Mouse (Mus musculus) liver, embryonic 12.5 days (tissue): ENCODE data around the gene Zfp202. TPM values are rescaled to one million over a fixed set of nuclear protein-coding genes. Genes with fewer than 3 reads are reported as not detected.
"Not testable (repeated sequence)": the region's sequence is repeated elsewhere in the genome, so short reads cannot be mapped to it uniquely, and the experiment has no call there.

ENCODE experiments used
- ATAC-seq: fragments of 200-750 bp; cut with Nextera tagmentation; 2 replicates; pipeline ENCODE4 v1.8.0; 2017; ENCODE audit warnings: moderate number of reproducible peaks, mild to moderate bottlenecking, moderate library complexity
- H3K27ac ChIP-seq: fragments of 300-500 bp; sonication (generic); 2 replicates; pipeline ENCODE4 v1.5.1; 2016; ENCODE audit warnings: mild to moderate bottlenecking
- H3K27me3 ChIP-seq: fragments of 300-500 bp; sonication (generic); replicated peaks from 2 replicates; pipeline ENCODE4 v1.6.1; 2016; ENCODE audit warnings: mild to moderate bottlenecking, moderate library complexity
- H3K36me3 ChIP-seq: fragments of 300-500 bp; sonication (generic); 2 replicates; pipeline ENCODE4 v1.6.1; 2016; ENCODE audit warnings: mild to moderate bottlenecking, moderate library complexity
- H3K4me1 ChIP-seq: fragments of 300-500 bp; sonication (generic); 2 replicates; pipeline ENCODE4 v1.6.1; 2016
- H3K4me2 ChIP-seq: fragments of 300-500 bp; sonication (generic); 2 replicates; pipeline ENCODE4 v1.6.1; 2016; ENCODE audit warnings: mild to moderate bottlenecking, moderate library complexity
- H3K4me3 ChIP-seq: fragments of 300-500 bp; sonication (generic); 2 replicates; pipeline ENCODE4 v1.5.1; 2016; ENCODE audit warnings: mild to moderate bottlenecking, moderate library complexity
- H3K9ac ChIP-seq: fragments of 300-500 bp; sonication (generic); 2 replicates; pipeline ENCODE4 v1.6.1; 2016; ENCODE audit warnings: mild to moderate bottlenecking, moderate library complexity
- H3K9me3 ChIP-seq: fragments of 300-500 bp; sonication (generic); replicated peaks from 2 replicates; pipeline ENCODE4 v1.6.1; 2016; ENCODE audit warnings: mild to moderate bottlenecking, moderate library complexity
- WGBS: fragments of 180-500 bp; shearing (Covaris S2); methylation state at CpG from one replicate; pipeline ENCODE4 v1.1.7; 2016; ENCODE audit not compliant: insufficient replicate concordance; 5-methylcytosine and 5-hydroxymethylcytosine counted together
- polyA plus RNA-seq: library from polyadenylated mRNA; unstranded; fragments of >200 nt; fragmentation: Nextera tagmentation; extraction: Ambion mirVana; gene quantifications from 2 replicates; pipeline ENCODE4 v1.2.1, GENCODE M21; 2016

Gene Zfp202
- 2.1 TPM in 2 replicates for polyA plus RNA-seq

DNA sequence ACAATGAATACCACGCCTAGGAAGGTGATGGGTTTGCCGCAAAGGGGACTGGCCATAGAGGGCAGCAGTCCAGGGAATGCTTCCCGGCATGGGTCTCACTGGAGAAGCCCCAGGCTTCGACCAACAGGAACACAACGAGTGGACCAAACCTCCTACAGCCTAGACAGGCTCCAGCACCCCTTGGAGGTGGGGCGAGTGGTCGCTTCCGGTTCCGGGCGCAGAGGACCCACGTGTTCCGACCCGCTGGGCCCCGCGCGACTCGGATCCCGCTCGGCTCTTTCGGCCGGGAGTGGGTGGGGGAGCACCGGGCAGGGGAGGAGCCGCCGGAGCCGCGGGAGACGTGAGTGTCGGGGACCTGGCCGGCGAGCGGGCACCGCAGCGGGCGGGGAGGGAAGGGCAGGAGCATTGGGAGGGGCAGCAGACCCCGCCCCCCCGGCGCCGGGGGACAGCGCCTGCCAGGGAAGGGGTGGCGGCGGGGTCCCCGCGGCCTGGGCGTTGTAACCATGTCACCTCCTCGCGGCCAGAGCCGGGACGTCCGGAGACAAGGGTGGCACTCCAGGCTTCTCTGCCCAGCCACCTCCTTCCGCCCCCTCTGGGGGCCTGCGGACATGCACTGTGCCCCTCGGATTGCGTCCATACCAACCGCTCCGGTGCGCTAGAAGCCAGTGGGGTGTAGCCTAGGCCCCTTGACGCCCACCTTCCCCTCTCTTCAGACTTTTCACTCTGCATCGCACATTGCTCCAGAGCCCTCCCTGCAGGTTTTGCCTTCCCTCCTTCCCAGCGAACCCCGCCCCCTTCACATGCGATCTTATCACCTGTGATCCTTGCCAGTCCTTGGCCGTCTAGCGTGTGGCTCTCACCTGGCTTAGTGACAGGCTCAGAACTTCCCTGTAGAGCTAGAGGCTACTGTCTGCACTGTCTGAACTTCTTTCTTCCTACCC is at the start of gene Zfp202:
Gene Zfp202, plus strand, starts transcription at position 219 of the 941 bp plus-strand sequence.
- peak within 1 kb of the TSS; percentile 73 for H3K9ac ChIP-seq

DNA sequence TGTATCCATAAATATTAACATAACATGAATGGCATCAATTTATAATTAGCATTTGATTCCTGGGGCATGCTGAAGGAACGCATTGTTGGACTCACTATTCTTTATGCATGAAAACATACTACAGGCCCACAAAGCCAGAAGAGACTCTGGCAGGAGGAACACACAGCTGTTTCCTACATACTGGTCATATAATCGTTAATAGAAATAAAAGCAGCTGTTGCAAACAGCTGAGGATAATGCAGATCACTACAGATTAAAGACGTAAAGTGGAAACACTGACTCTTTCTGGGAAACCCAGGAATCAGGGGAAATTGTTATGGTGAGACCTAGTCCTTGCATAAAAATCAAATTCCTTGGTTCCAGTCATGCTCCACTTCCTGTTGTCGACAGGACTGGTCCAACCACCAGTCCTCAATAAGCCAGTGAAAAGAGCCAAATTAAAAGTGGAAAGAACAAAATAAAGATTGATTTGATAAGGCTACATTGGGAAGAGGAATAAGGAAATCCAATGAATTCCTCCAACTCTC is 36.9 kb upstream of the Zfp202 start:
- ATAC-seq, result no peak
- H3K4me3 ChIP-seq, result no peak overlapping the region
- no peak overlapping the region for H3K4me2 ChIP-seq
- H3K36me3 ChIP-seq, result no peaks in the 10 kb centered on the region
- H3K9ac ChIP-seq, result no peak overlapping the region
- 69% methylated on average over 4 of the region's 4 CpGs for WGBS
- no peaks in the 10 kb centered on the region for H3K4me1 ChIP-seq
- no peak overlapping the region for H3K27ac ChIP-seq
- no peaks in the 10 kb centered on the region for H3K9me3 ChIP-seq
- H3K27me3 ChIP-seq, result no peaks in the 10 kb centered on the region

More for the DNA sequence above, at the start of gene Zfp202:
- no peaks in the 10 kb centered on the region for H3K9me3 ChIP-seq
- H3K27ac ChIP-seq, result peak within 1 kb of the TSS; percentile 22; the same call in 1 of the 2 replicates
- H3K4me3 ChIP-seq, result peak within 1 kb of the TSS; percentile 70
- H3K27me3 ChIP-seq, result no peaks in the 10 kb centered on the region
- H3K4me2 ChIP-seq, result peak within 1 kb of the TSS; percentile 89
- ATAC-seq, result peak; percentile 87
- WGBS, result under 1% methylated on average over 55 of the region's 63 CpGs
- H3K36me3 ChIP-seq, result no peaks in the 10 kb centered on the region
- peaks cover 20% of the 10 kb centered on the region; the same call in 1 of the 2 replicates for H3K4me1 ChIP-seq

DNA sequence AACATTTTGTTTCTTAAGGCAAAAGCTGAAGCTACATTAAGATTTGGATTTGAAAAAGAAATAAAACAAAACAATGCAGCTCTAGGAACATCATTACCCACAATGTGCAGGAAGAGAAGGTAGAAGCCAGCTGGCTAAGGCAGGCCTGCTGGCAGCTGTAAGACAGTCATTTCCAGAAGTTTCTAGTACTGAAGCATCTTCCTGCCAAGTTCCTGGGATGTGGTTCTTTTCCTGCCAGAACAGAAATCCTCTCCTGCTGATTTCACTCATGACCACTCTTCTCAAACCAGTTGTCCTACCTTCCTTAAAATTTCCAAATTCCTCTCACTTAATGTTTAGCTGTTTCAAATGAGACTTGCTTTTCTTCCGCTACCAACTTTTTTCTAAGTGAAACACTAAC is 25.7 kb upstream of the Zfp202 start:
- no peak for ATAC-seq
- Histone ChIP-seq H3K9me3 (no peaks in the 10 kb centered on the region), H3K4me1 (no peaks in the 10 kb centered on the region), H3K9ac (no peak overlapping the region), H3K27me3 (no peaks in the 10 kb centered on the region), H3K4me3 (no peak overlapping the region), H3K36me3 (no peaks in the 10 kb centered on the region), H3K27ac (no peak overlapping the region), H3K4me2 (no peak overlapping the region)
- 78% methylated on average over 1 of the region's 1 CpGs for WGBS

DNA sequence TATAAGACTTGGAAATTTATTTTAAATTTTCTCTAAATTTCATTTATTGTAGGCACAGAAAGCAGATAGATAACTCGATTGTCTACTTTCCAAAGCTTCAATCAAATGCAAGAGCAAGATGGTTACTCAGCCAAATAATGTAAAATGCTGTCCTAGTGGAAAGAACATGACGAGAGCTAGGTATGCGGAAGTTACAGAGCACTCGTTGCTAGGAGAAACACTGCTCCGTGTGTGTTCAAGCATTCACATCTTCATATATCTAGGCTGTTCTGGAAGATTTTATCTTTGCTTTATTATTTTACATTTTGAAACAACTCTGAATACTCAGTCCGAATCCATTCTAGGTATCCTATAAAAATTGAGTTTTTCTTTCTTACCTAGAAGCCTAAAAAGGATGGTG is 15.1 kb upstream of the Zfp202 start:
- H3K9me3 ChIP-seq, result no peaks in the 10 kb centered on the region
- no peak overlapping the region for H3K9ac ChIP-seq
- H3K27ac ChIP-seq, result no peak overlapping the region
- H3K4me2 ChIP-seq, result no peak overlapping the region
- H3K4me3 ChIP-seq, result no peak overlapping the region
- ATAC-seq, result no peak
- no peaks in the 10 kb centered on the region for H3K36me3 ChIP-seq
- no peaks in the 10 kb centered on the region for H3K27me3 ChIP-seq
- 71% methylated on average over 6 of the region's 6 CpGs for WGBS
- no peaks in the 10 kb centered on the region for H3K4me1 ChIP-seq

DNA sequence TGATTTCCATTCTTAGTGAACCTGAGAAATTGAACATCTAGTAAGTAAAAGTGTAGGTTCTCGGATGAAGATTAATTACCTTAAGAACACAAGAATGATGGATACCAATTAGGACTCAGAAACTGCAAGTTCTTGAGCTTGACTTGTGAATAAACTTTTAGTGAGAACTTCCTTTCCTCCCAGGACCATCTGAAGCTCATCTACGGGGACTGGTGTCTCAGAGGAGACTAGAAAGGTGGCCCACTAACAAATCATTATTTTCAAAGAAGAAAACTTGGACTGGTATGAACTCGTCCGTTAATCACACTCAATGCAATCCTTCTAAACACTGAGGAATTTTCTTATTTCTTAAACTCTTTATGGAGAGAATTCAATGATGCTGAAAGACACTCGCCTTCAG is 11.5 kb upstream of the Zfp202 start, which contains the start of gene Olfr986:
Gene Olfr986, plus strand, starts transcription at position 301 of the 400 bp plus-strand sequence.
- Histone ChIP-seq H3K4me2 (no peak within 1 kb of the TSS), H3K36me3 (no peaks in the 10 kb centered on the region), H3K9me3 (no peaks in the 10 kb centered on the region), H3K4me1 (no peaks in the 10 kb centered on the region), H3K4me3 (no peak within 1 kb of the TSS), H3K9ac (no peak within 1 kb of the TSS), H3K27ac (no peak within 1 kb of the TSS), H3K27me3 (no peaks in the 10 kb centered on the region)
- 66% methylated on average over 5 of the region's 5 CpGs for WGBS
- no peak for ATAC-seq

DNA sequence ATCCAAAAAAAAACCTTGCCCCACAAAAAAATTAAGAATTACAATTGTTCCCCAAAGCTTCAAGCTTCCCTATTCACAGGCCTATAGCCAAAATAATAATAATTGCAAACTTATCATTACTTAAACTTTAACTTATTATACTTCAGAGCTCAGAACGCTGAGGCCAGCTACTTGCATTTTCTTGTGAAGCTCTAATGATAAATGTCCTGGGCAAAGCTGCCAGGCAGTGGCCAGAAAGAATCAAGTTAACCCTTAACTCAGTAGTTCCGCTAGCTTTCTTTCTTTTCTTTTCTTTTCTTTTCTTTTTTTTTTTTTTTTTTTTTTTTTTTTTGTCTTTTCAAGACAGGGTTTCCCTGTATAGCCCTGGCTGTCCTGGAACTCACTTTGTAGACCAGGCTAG is 7.0 kb upstream of the Zfp202 start:
- H3K4me3 ChIP-seq, H3K4me1 ChIP-seq, H3K27me3 ChIP-seq, H3K4me2 ChIP-seq, H3K36me3 ChIP-seq, H3K27ac ChIP-seq, ATAC-seq, H3K9ac ChIP-seq, H3K9me3 ChIP-seq: not testable (repeated sequence)
- 65% methylated on average over 2 of the region's 2 CpGs for WGBS

DNA sequence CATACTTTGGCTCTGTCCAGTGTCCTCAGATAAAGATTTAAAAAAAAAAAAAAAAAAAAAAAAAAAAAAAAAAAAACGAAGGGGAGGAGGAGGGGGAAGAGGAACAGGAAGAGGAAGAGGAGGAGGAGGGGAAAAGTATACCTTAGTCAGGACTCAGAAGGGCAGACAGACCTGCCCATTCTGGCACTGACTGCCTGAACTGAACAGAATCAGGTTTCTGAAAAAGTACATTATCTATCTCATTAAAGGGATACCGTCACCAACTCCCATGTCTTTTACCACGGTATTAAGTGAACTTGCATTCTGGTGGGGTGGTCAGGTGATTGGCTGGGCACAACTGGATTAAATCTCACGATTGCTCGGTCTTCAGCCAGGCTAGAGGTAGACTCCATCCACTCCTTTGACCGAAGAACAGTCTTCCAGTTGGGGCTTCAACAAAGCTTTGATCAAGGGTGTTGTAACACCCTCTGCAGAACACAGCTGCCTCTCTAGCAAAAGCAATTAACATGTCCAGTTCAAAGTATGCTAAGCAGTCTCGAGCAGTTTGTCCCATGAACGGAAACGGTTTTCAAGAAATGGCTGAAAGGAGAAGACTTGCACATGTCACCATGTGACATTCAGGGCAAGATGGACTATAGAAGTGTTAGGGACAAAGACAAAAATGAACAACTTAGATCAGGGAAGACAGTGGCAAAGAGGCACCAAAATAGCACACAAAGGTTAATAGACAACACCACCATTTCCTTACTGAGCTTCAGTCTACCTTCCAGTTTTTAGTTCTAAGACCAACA is 835 bp upstream of the Zfp202 start:
- H3K36me3 ChIP-seq, result no peaks in the 10 kb centered on the region
- H3K4me1 ChIP-seq, result peaks cover 20% of the 10 kb centered on the region; the same call in 1 of the 2 replicates
- H3K4me2 ChIP-seq, result peak overlapping the region; percentile 89
- no peak overlapping the region for H3K27ac ChIP-seq
- WGBS, result 82% methylated on average over 8 of the region's 9 CpGs
- H3K4me3 ChIP-seq, result peak overlapping the region; percentile 70
- peak overlapping the region; percentile 73; the same call in 1 of the 2 replicates for H3K9ac ChIP-seq
- no peaks in the 10 kb centered on the region for H3K27me3 ChIP-seq
- ATAC-seq, result no peak
- H3K9me3 ChIP-seq, result no peaks in the 10 kb centered on the region

DNA sequence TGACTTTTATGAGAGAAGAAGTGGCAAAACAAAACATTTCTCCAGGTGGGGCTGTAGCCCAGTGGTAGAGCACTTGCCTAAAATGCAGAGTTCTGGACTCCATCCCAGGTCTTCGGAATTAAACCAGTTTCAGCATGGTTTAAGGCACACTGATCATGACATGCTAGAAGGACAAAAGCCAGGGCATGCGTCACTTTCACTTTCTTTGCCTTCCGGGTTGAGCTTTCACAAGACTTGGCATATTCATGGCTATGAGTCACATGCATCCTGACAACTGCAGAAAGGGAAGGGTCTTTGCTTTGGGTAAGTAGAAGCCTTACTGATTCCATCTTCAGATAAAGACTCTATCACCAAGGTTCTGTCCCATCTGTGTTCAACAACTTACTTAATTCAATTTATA is 3.9 kb downstream of the Zfp202 start:
- H3K4me2 ChIP-seq, result no peak overlapping the region
- no peaks in the 10 kb centered on the region for H3K9me3 ChIP-seq
- no peaks in the 10 kb centered on the region for H3K27me3 ChIP-seq
- H3K9ac ChIP-seq, result no peak overlapping the region
- ATAC-seq, result no peak
- 77% methylated on average over 3 of the region's 3 CpGs for WGBS
- H3K27ac ChIP-seq, result no peak overlapping the region
- H3K4me1 ChIP-seq, result peaks cover 20% of the 10 kb centered on the region; the same call in 1 of the 2 replicates
- no peak overlapping the region for H3K4me3 ChIP-seq
- H3K36me3 ChIP-seq, result no peaks in the 10 kb centered on the region

DNA sequence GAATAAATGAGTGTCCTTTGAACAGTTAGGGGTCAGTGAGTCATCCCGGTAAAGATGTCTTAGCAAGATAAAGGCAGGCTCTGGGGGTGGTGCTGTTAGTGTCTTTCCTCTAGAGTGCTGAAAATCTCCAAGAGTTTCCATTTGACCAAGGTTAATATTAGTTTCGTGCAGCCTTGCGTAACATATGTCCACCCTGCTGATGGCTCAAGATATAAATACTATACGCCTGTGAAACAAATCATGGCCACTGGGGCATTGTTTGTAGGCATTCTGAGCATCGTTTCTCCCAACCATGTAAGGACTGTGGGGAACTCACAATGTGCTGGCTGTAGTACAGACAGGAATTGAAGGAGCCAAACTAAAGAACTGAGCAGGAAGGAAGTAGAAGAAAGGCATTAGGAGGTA is 14.4 kb downstream of the Zfp202 start:
- H3K9me3 ChIP-seq, result no peaks in the 10 kb centered on the region
- 56% methylated on average over 5 of the region's 5 CpGs for WGBS

DNA sequence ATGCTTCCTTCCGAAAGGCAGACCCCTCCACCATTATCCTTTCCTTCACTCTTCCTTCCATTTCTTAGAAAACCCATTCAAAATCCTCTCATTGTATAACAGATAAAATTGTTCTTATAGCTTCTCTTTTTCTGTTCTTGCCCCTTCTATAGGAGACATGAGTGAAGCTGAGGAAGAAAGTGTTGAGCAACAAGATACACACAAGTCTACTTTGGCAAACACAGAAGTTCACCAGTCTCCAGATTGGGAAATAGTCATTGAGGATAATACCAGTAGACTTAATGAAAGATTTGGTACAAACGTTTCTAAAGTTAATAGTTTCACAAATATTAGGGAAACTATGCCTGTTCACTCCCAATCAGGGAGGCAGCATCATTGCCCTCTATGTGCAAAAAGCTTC is 18.6 kb downstream of the Zfp202 start:
- Histone ChIP-seq H3K4me2 (no peak overlapping the region), H3K9ac (no peak overlapping the region), H3K4me3 (no peak overlapping the region), H3K4me1 (no peaks in the 10 kb centered on the region), H3K36me3 (peaks cover 56% of the 10 kb centered on the region), H3K27me3 (no peaks in the 10 kb centered on the region), H3K9me3 (no peaks in the 10 kb centered on the region), H3K27ac (no peak overlapping the region)
- 85% methylated on average over 2 of the region's 2 CpGs for WGBS
- ATAC-seq, result no peak

More for the DNA sequence above, 14.4 kb downstream of the Zfp202 start:
- no peak overlapping the region for H3K4me2 ChIP-seq
- no peak overlapping the region for H3K27ac ChIP-seq
- H3K4me1 ChIP-seq, result no peaks in the 10 kb centered on the region
- ATAC-seq, result no peak
- H3K4me3 ChIP-seq, result no peak overlapping the region
- no peak overlapping the region for H3K9ac ChIP-seq
- no peaks in the 10 kb centered on the region for H3K27me3 ChIP-seq
- H3K36me3 ChIP-seq, result peaks cover 41% of the 10 kb centered on the region

DNA sequence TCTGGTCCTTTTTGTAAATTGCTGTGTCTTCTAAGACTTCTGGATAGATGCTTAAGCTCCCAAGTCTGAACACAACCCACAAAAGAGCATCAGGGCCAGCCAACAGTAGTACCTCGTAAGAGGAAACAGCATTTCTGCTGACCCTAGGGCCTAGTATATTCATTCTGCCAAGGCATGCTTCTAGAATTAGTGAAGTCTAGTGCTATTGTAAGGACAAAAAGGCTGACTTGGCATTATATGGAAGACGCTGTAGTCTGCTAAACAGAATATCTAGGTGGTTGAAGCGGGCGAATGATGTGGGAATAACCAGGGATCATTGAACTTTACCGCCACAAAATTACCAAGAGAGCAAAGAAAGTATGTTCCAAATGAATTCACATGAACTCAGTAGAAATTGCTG is 21.9 kb downstream of the Zfp202 start:
- peaks cover 38% of the 10 kb centered on the region for H3K36me3 ChIP-seq
- WGBS, result 80% methylated on average over 5 of the region's 5 CpGs
- H3K27me3 ChIP-seq, result no peaks in the 10 kb centered on the region
- no peaks in the 10 kb centered on the region for H3K9me3 ChIP-seq
- no peak overlapping the region for H3K27ac ChIP-seq
- ATAC-seq, result no peak
- no peaks in the 10 kb centered on the region for H3K4me1 ChIP-seq
- no peak overlapping the region for H3K4me3 ChIP-seq
- H3K4me2 ChIP-seq, result no peak overlapping the region
- H3K9ac ChIP-seq, result no peak overlapping the region

DNA sequence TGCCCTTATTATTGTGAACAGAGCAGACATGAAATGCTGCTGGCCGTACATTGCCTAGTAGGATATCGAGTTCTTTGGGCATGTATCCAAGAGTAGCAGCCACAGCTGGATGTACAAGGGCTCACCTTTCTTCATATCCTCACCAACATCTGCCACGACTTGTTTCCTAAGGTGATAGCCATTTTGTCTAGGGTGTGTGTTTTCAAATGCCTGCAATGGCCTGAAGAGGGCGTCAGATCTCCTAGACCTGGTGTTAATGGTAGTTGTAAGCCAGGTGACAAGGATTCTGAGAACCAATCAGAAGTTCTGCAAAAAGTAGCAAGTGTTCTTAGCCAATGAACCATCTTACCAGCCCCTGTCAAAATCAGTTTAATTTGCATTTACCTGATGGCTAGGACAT is 24.5 kb downstream of the Zfp202 start:
- no peaks in the 10 kb centered on the region for H3K4me1 ChIP-seq
- no peak overlapping the region for H3K4me3 ChIP-seq
- H3K36me3 ChIP-seq, result peaks cover 14% of the 10 kb centered on the region
- 46% methylated on average over 4 of the region's 4 CpGs for WGBS
- no peak overlapping the region for H3K9ac ChIP-seq
- no peak overlapping the region for H3K4me2 ChIP-seq
- no peak for ATAC-seq
- no peaks in the 10 kb centered on the region for H3K9me3 ChIP-seq
- H3K27me3 ChIP-seq, result no peaks in the 10 kb centered on the region
- H3K27ac ChIP-seq, result no peak overlapping the region
